Mouse (Mus musculus): ENCODE results near the gene Slc18a3.

DNA sequence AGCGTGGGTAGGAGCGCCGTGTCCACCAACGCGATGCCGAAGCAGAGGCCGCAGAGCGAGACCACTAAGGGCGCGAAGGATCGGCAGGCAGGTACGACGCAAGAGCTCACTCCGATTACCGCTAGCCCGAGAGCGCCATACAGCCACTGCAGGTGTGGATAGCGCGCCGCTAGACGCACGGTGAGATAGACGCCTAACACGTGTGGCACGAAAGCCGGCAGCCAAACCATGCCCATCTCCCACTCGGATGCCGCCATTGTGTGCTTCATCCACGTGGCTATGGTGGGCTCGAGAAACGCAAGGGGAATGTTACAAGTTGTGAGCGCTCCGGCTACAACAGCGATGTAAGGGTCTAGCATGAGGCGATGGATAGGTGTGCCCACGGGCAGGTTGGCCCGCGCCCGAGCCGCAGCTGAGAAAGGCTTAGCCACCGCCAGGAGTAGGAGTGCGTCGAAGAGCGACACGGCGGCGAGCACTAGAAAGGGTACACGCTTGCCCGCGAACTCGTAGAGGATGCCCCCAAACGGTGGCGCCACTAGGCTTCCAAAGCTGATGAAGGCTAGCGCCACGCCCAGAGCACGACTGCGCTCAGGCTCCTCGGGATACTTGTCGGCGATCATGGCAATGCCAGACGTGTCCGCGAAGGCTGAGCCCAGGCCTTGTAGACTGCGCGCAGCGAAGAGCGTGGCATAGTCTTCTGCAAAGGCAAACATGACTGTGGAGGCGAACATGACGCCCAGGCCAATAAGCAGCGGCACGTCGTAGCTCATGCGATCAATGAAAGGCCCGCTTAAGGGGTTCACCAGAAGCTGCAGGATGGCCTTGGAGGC lies 1.2 kb downstream of the Slc18a3 start:
- TF ChIP-seq TAL1 (IDR thresholded peaks at IDR 0.05; ENCODE audit: low read length) (no peak), GATA1 (IDR thresholded peaks at IDR 0.05; ENCODE audit: low read length) (no peak)
